Mouse (Mus musculus) liver, embryonic 14.5 days (tissue): Measurements from ENCODE around the gene Taf6l.

Source experiments
- CTCF ChIP-seq: IDR thresholded peaks from 2 replicates; pipeline ENCODE4 v1.5.1; 2016; ENCODE audit warnings: antibody characterized with exemption, low read depth, control low read depth
- EP300 ChIP-seq: IDR thresholded peaks from 2 replicates; pipeline ENCODE4 v1.6.1; 2016; ENCODE audit warnings: antibody characterized with exemption, low read depth

DNA sequence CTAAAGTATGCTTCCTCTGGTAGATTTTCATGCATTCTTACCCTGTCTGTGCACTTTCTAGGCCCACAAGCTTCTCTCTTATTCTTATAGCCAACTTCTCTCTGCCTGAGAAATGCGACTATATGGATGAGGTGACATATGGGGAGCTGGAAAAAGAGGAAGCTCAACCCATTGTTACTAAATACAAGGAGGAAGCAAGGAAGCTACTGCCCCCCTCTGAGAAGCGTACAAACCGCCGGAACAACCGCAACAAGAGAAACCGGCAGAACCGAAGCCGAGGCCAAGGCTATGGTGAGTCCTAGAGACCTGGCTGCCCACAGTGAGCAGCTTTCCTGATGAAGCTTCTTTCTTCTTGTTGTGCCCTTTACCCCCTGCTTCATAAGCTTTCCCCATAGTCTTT is 43.4 kb upstream of the Taf6l start, which contains the start of gene AC129217.1:
- TF ChIP-seq CTCF (no peak), EP300 (no peak)
